Mouse (Mus musculus): Measurements from ENCODE around the gene Ankrd35. TPM values are rescaled to one million over a fixed set of nuclear protein-coding genes. Genes with fewer than 3 reads are reported as not detected.
"Not testable (repeated sequence)": the region's sequence is repeated elsewhere in the genome, so short reads cannot be mapped to it uniquely, and the experiment has no call there.

Ankrd35 gene
- polyA plus RNA-seq, 1 experiment from 2014 or later, result 0.40 TPM

DNA sequence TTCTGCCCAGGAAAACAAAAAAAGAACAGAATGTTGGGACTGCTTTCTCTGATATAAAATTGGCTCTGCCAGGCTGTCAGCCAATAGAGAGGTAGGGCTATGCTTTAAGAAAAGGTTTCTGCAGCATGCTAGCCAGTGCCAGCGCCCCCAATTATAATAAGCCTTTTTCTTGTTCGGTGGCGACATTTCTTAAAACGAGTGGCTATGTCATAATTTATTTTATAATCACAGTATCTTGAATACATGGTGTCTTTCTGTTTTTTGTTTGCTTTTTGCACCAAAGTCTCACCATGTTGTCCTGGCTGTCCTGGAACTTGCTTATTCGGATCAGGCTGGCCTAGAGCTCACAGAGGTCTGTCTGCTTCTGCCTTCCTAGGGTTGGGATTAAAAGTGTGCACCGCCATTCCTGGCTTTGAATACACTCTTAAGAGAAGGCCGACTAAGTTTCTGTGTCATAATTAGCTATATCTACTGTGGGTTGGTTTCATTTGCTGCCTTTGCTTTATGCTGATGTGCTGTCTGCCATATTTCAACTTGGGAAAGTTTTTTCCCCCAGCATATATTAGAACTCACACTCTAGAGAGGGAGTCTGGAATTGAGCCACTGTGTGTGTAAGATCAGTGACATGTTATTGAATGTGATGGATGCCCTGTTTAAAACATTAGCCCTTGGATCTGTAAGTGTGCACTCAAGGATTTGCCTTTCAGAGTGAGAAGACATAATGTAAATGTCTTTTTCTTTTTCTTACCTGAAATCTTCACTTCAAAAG lies 58.9 kb downstream of the Ankrd35 start:
- Histone ChIP-seq H3K9ac (ENCODE audit: low read depth, low read length) (peak overlapping the region; percentile 79), H3K9me3 (ENCODE audit: control insufficient read depth, low read length) (no peaks in the 10 kb centered on the region), H3K36me3 (ENCODE audit: control insufficient read depth, insufficient read depth, low read length) (no peaks in the 10 kb centered on the region; the same call in 1 of the 2 replicates), H3K4me3 (ENCODE audit: low read depth, low read length) (peak overlapping the region; percentile 79), H3K4me1 (replicated peaks; ENCODE audit: control insufficient read depth, insufficient read depth, low read length) (peaks cover 25% of the 10 kb centered on the region), H3K27ac (ENCODE audit: low read depth, low read length) (peak overlapping the region; percentile 77; the same call in 1 of the 2 replicates), H3K27me3 (replicated peaks; ENCODE audit: control insufficient read depth, insufficient read depth, low read length) (no peaks in the 10 kb centered on the region), H3K4me2 (peak overlapping the region; percentile 88)
- no peak for DNase-seq (ENCODE audit: low spot score)
- 52% methylated on average over 7 of the region's 7 CpGs for WGBS
- no peak for ATAC-seq (replicated peaks; ENCODE audit: low FRiP score)

DNA sequence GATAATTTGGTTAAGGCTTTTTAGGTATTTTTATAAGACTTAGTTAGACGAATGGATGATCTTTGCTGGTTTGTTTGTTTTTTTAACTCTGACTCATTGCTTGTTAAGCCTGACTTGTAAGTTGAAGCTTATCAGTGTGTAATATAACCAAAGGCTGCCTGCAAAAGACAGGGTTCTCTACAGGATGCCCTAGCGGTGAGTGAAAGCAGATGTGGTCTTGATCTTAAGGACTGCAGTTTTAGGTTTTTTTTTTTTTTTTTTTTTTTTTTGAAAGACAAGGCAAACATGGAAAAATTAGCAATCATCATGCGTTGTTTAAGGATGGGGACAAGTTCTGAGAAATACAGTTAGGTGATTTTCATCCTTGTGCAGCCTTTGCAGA lies 59.5 kb downstream of the Ankrd35 start:
- WGBS, result 48% methylated on average over 3 of the region's 3 CpGs
- H3K27me3 ChIP-seq (replicated peaks; ENCODE audit: control insufficient read depth, insufficient read depth, low read length), result no peaks in the 10 kb centered on the region
- H3K9me3 ChIP-seq (ENCODE audit: control insufficient read depth, low read length), result no peaks in the 10 kb centered on the region
- H3K9ac ChIP-seq (ENCODE audit: low read depth, low read length), result no peak overlapping the region
- H3K36me3 ChIP-seq (ENCODE audit: control insufficient read depth, insufficient read depth, low read length), result no peaks in the 10 kb centered on the region; the same call in 1 of the 2 replicates
- DNase-seq (ENCODE audit: low spot score) (no peak), ATAC-seq (replicated peaks; ENCODE audit: low FRiP score) (no peak)
- no peak overlapping the region; the same call in 1 of the 2 replicates for H3K4me3 ChIP-seq (ENCODE audit: low read depth, low read length)
- peak overlapping the region; percentile 88 for H3K4me2 ChIP-seq
- H3K4me1 ChIP-seq (replicated peaks; ENCODE audit: control insufficient read depth, insufficient read depth, low read length), result peaks cover 27% of the 10 kb centered on the region
- H3K27ac ChIP-seq (ENCODE audit: low read depth, low read length), result no peak overlapping the region

DNA sequence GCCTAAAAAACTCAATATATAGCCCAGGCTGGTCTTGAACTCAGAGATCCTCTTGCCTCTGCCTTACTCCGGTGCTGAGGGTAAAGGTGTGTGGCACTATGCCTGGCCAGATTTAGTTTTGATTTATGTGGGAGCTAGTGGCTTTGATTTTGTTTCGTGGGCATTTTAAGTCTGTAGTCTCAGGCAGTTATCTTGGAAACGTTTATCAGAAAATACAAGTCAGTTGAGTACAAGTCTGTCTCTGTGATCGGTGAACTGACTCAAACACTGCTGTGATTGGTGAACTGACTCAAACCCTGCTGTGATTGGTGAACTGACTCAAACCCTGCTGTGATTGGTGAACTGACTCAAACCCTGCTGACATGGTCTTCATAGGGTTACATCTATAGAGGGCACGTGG lies 60.9 kb downstream of the Ankrd35 start:
- Histone ChIP-seq H3K27me3 (replicated peaks; ENCODE audit: control insufficient read depth, insufficient read depth, low read length) (no peaks in the 10 kb centered on the region), H3K4me3 (ENCODE audit: low read depth, low read length) (no peak overlapping the region), H3K9me3 (ENCODE audit: control insufficient read depth, low read length) (no peaks in the 10 kb centered on the region), H3K27ac (ENCODE audit: low read depth, low read length) (no peak overlapping the region), H3K4me2 (no peak overlapping the region), H3K36me3 (ENCODE audit: control insufficient read depth, insufficient read depth, low read length) (no peaks in the 10 kb centered on the region), H3K9ac (ENCODE audit: low read depth, low read length) (no peak overlapping the region), H3K4me1 (replicated peaks; ENCODE audit: control insufficient read depth, insufficient read depth, low read length) (peaks cover 29% of the 10 kb centered on the region)
- DNase-seq (ENCODE audit: low spot score), result no peak
- ATAC-seq (replicated peaks; ENCODE audit: low FRiP score), result no peak
- 53% methylated on average over 5 of the region's 5 CpGs for WGBS

DNA sequence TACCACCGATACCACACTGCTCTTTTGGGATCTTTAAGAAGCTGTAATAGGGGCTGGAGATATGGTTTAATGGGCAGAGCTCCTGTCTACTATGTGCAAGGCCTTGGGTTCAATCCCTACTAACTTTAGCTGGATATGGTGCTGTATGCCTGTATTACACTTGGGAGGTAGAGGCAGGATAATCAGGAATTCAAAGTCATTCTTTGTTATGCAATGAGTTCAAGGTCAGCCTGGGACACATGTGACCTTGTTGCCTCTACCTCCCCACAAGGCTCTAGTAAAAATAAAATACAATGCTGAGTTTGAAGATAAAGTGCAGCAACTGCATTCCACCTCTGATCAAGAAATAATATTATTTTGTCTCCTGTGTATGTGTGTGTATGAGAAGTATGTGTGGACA lies 64.1 kb downstream of the Ankrd35 start:
- H3K9ac ChIP-seq (ENCODE audit: low read depth, low read length), result no peak overlapping the region
- H3K9me3 ChIP-seq (ENCODE audit: control insufficient read depth, low read length), result no peaks in the 10 kb centered on the region
- 72% methylated on average over 1 of the region's 1 CpGs for WGBS

DNA sequence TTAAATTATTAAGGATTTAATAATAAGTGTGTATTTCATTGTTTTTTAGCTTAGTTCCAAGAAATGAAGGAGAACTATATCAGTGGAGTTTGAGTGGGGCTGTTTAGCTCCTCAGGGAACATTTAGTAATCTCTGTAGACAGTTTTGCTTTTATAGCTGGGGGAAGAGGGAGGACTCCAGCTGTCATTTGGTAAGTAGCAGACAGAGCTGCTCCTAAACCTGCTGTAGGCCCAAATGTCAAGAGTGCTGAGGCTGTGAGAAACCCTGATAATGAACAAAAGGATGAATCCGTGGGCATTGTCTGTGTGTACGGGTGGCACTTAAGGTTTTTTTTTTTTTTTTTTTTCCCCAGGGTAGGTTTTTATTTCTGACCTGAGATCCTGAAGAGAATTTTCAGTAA lies 65.3 kb downstream of the Ankrd35 start:
- ATAC-seq (replicated peaks; ENCODE audit: low FRiP score) (no peak), DNase-seq (ENCODE audit: low spot score) (no peak)
- Histone ChIP-seq H3K27ac (ENCODE audit: low read depth, low read length) (no peak overlapping the region), H3K36me3 (ENCODE audit: control insufficient read depth, insufficient read depth, low read length) (no peaks in the 10 kb centered on the region), H3K9me3 (ENCODE audit: control insufficient read depth, low read length) (no peaks in the 10 kb centered on the region), H3K27me3 (replicated peaks; ENCODE audit: control insufficient read depth, insufficient read depth, low read length) (no peaks in the 10 kb centered on the region), H3K4me2 (no peak overlapping the region), H3K4me1 (replicated peaks; ENCODE audit: control insufficient read depth, insufficient read depth, low read length) (peaks cover 13% of the 10 kb centered on the region; the same call in 1 of the 2 replicates), H3K4me3 (ENCODE audit: low read depth, low read length) (no peak overlapping the region), H3K9ac (ENCODE audit: low read depth, low read length) (no peak overlapping the region)
- WGBS, result 74% methylated on average over 2 of the region's 2 CpGs

More for the DNA sequence above, 64.1 kb downstream of the Ankrd35 start:
- no peak overlapping the region for H3K27ac ChIP-seq (ENCODE audit: low read depth, low read length)
- H3K36me3 ChIP-seq (ENCODE audit: control insufficient read depth, insufficient read depth, low read length), result no peaks in the 10 kb centered on the region
- no peak overlapping the region for H3K4me3 ChIP-seq (ENCODE audit: low read depth, low read length)
- peaks cover 23% of the 10 kb centered on the region for H3K4me1 ChIP-seq (replicated peaks; ENCODE audit: control insufficient read depth, insufficient read depth, low read length)
- ATAC-seq (replicated peaks; ENCODE audit: low FRiP score) (no peak), DNase-seq (ENCODE audit: low spot score) (no peak)
- no peaks in the 10 kb centered on the region for H3K27me3 ChIP-seq (replicated peaks; ENCODE audit: control insufficient read depth, insufficient read depth, low read length)
- H3K4me2 ChIP-seq, result no peak overlapping the region

DNA sequence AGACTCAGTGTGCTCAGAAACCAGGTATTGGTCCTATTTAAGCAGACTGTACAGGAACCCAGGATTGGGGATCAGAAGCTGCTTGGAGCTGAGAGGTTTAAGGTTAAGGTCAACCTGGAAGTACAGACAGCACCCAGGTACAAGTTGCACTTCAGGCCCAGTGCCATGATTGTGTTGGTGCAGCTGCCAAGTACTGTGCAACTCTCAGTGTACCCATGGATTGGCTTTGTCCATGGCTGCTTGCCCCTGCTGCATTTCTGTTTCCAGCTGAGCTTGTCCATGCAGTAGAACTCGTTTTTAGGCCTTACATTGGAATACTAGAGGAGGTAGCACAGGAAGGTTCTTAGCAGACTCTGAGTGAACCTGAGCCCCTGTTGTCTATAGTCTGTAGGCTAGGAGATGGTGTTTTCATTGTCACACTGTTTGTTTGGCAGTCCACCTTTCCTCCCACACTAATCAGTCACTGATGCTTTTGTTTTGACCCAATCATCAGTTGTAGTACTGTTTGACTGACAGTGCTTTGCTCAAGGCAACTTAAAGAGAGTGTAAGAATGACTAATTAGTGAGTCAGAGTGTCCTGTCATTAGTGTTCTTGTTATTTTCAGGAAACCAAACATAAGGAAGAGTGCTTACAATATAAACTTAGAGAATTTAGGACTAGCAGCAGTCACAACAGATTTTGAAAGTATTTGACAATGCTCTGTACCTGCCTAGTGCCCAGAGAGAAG lies 67.2 kb downstream of the Ankrd35 start:
- Histone ChIP-seq H3K4me2 (no peak overlapping the region), H3K27me3 (replicated peaks; ENCODE audit: control insufficient read depth, insufficient read depth, low read length) (no peaks in the 10 kb centered on the region), H3K36me3 (ENCODE audit: control insufficient read depth, insufficient read depth, low read length) (0 out of 2 replicates have a peak, but pooled peaks cover 2% of the 10 kb centered on the region), H3K9me3 (ENCODE audit: control insufficient read depth, low read length) (no peaks in the 10 kb centered on the region), H3K4me1 (replicated peaks; ENCODE audit: control insufficient read depth, insufficient read depth, low read length) (peaks cover 7% of the 10 kb centered on the region; the same call in 1 of the 2 replicates), H3K4me3 (ENCODE audit: low read depth, low read length) (no peak overlapping the region), H3K27ac (ENCODE audit: low read depth, low read length) (no peak overlapping the region), H3K9ac (ENCODE audit: low read depth, low read length) (no peak overlapping the region)
- 65% methylated on average over 1 of the region's 1 CpGs for WGBS
- DNase-seq (ENCODE audit: low spot score), result no peak
- no peak for ATAC-seq (replicated peaks; ENCODE audit: low FRiP score)

DNA sequence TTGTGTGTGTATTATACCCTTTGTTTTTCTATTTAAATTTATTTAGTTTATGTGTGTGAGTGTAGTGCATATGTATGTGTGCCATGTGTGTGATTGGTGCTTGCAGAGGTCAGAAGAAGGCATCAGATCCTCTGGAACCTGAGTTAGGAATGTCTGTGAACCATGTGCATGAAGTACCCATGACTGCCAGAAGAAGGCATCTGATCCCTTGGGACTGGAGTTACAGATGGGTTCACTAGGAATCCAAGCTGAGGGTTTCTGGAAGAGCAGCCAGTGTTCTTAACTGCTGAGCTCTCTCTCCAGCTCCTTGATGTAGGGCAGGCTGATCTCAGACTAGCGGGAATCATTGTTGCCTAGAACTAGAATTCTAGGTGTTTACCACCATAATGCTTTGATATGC lies 68.1 kb downstream of the Ankrd35 start:
- Histone ChIP-seq H3K4me1 (replicated peaks; ENCODE audit: control insufficient read depth, insufficient read depth, low read length) (peaks cover 7% of the 10 kb centered on the region; the same call in 1 of the 2 replicates), H3K9ac (ENCODE audit: low read depth, low read length) (no peak overlapping the region), H3K4me2 (no peak overlapping the region), H3K27ac (ENCODE audit: low read depth, low read length) (no peak overlapping the region), H3K27me3 (replicated peaks; ENCODE audit: control insufficient read depth, insufficient read depth, low read length) (no peaks in the 10 kb centered on the region), H3K36me3 (ENCODE audit: control insufficient read depth, insufficient read depth, low read length) (0 out of 2 replicates have a peak, but pooled peaks cover 2% of the 10 kb centered on the region), H3K9me3 (ENCODE audit: control insufficient read depth, low read length) (no peaks in the 10 kb centered on the region), H3K4me3 (ENCODE audit: low read depth, low read length) (no peak overlapping the region)
- 69% methylated on average over 1 of the region's 1 CpGs for WGBS
- no peak for DNase-seq (ENCODE audit: low spot score)
- ATAC-seq (replicated peaks; ENCODE audit: low FRiP score), result no peak

DNA sequence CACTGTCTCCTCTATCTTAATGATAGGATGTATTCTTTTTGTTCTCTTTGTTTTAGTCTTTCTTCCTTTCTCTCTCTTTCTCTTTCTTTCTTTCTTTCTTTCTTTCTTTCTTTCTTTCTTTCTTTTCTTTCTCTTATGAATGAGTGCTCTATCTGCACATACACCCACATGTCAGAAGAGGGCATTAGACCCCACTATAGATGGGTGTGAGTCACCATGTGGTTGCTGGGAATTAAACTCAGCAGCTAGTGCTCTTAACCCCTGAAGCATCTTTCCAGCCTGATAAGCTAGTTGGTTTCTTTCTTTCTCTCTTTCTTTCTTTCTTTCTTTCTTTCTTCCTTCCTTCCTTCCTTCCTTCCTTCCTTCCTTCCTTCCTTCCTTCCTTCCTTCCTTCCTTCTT lies 70.3 kb downstream of the Ankrd35 start:
- H3K9me3 ChIP-seq (ENCODE audit: control insufficient read depth, low read length); DNase-seq (ENCODE audit: low spot score); H3K4me3 ChIP-seq (ENCODE audit: low read depth, low read length); ATAC-seq (replicated peaks; ENCODE audit: low FRiP score); H3K9ac ChIP-seq (ENCODE audit: low read depth, low read length); H3K27ac ChIP-seq (ENCODE audit: low read depth, low read length); H3K4me2 ChIP-seq; H3K4me1 ChIP-seq (replicated peaks; ENCODE audit: control insufficient read depth, insufficient read depth, low read length); H3K36me3 ChIP-seq (ENCODE audit: control insufficient read depth, insufficient read depth, low read length); H3K27me3 ChIP-seq (replicated peaks; ENCODE audit: control insufficient read depth, insufficient read depth, low read length): not testable (repeated sequence)

Data from liver, embryonic 11.5 days (tissue).